Mouse (Mus musculus) kidney, adult 2 months (tissue): ENCODE results near the gene Epp13. TPM values are rescaled to one million over a fixed set of nuclear protein-coding genes. Genes with fewer than 3 reads are reported as not detected.
"Not testable (repeated sequence)": the region's sequence is repeated elsewhere in the genome, so short reads cannot be mapped to it uniquely, and the experiment has no call there.

Experiments
- DNase-seq: peaks from one replicate; pipeline ENCODE4 v3.0.0; 2021
- H3K27ac ChIP-seq: fragments of 200-500 bp; 2 replicates; pipeline ENCODE4 v1.5.1; 2012; ENCODE audit warnings: low read depth, low read length, control low read depth, inconsistent platforms; ENCODE audit not compliant: insufficient read depth
- H3K27me3 ChIP-seq: fragments of 200-500 bp; replicated peaks from 2 replicates; pipeline ENCODE4 v1.6.1; 2012; ENCODE audit warnings: mild to moderate bottlenecking, moderate library complexity, low read length, inconsistent platforms; ENCODE audit not compliant: control insufficient read depth, insufficient read depth
- H3K36me3 ChIP-seq: fragments of 200-500 bp; 2 replicates; pipeline ENCODE4 v1.6.1; 2012; ENCODE audit warnings: mild to moderate bottlenecking, moderate library complexity, low read length, inconsistent platforms; ENCODE audit not compliant: control insufficient read depth, insufficient read depth
- H3K4me1 ChIP-seq: fragments of 200-500 bp; 2 replicates; pipeline ENCODE4 v1.6.1; 2011; ENCODE audit warnings: low read length; ENCODE audit not compliant: control insufficient read depth, insufficient read depth
- H3K4me3 ChIP-seq: fragments of 200-500 bp; 2 replicates; pipeline ENCODE4 v1.5.1; 2011; ENCODE audit warnings: mild to moderate bottlenecking, low read depth, low read length, control low read depth; ENCODE audit not compliant: insufficient read depth
- CTCF ChIP-seq: fragments of 200-500 bp; conservative IDR thresholded peaks from 2 replicates; pipeline ENCODE4 v1.5.1; 2011; ENCODE audit warnings: low read depth, mild to moderate bottlenecking, control low read depth, low read length, moderate library complexity, mixed read lengths; ENCODE audit not compliant: insufficient read depth, insufficient read length
- POLR2A ChIP-seq: fragments of 200-500 bp; IDR thresholded peaks from one replicate; pipeline ENCODE4 v1.6.1; 2011; ENCODE audit warnings: low read depth, low read length, control low read depth
- WGBS: fragments of 180-500 bp; shearing (Covaris S2); methylation state at CpG from one replicate; pipeline ENCODE4 v1.1.7; 2018; 5-methylcytosine and 5-hydroxymethylcytosine counted together
- polyA plus RNA-seq: library from polyadenylated mRNA; depleted of rRNA; stranded (reverse); fragments of >200 nt; gene quantifications from 2 replicates; pipeline ENCODE4 v1.2.3, GENCODE M21; 2012

Gene Epp13
- polyA plus RNA-seq, 1 experiment = not detected

GRCm38 (mm10) chr7:6240841-6241425, 11.6 kb upstream of the Epp13 start:
- not testable (repeated sequence) for H3K4me1 ChIP-seq, H3K36me3 ChIP-seq, H3K27ac ChIP-seq, H3K4me3 ChIP-seq, H3K27me3 ChIP-seq
- TF ChIP-seq CTCF = peak; percentile 63
- peak; percentile 72 for DNase-seq
- 10% methylated on average over 1 of the region's 1 CpGs for WGBS

DNA sequence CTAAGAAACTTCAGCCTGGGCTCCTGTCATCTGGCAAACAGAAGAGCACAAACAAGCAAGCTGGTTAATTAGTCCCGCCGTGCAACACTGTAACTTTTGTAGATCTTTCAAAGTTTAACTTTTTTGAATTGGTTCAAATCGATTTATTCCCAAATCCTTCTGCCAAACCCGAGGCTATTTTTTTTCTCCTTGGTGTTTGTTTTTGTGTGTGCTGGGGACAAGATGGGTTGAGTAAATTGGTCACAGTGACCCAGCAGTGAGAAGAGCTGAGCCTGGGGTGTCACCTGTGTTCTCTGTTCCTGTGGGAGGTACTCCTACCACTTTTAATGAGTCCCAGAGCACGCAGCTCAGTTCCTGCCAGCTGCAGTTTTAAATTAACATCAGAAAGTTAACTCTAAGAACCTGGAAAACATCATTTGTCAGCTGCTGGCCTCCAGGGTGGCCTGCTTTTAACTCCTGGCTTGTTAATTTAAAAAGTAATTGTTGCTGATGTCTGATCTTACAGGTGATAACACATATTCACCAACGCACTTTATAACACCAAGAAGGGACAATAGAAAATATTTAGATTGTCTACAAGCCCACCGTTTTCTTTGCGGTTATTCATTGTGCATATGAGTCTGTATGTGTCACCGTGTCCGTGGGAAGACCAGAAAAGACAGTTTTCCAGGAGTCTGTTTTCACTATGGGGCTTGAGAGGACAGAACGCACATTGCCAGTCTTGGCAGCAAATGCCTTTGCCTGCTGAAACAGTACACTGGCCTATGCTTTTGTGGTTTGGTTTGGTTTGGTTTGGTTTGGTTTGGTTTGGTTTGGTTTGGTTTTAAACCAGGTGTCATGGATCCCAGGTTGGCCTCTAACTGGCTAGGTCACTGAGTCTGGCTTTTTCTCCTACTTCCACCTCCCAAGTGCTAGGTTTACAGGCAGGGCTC, 7.9 kb upstream of the Epp13 start:
- H3K4me1 ChIP-seq = peaks cover 5% of the 10 kb centered on the region; the same call in 1 of the 2 replicates
- peak; percentile 80 for DNase-seq
- no peak overlapping the region for H3K4me3 ChIP-seq
- H3K27ac ChIP-seq = peak overlapping the region; percentile 69; the same call in 1 of the 2 replicates
- 34% methylated on average over 11 of the region's 11 CpGs for WGBS
- no peaks in the 10 kb centered on the region for H3K27me3 ChIP-seq
- TF ChIP-seq POLR2A = no peak
- TF ChIP-seq CTCF = no peak
- H3K36me3 ChIP-seq = no peaks in the 10 kb centered on the region

- Histone ChIP-seq H3K27me3 (no peaks in the 10 kb centered on the region), H3K4me3 (no peak overlapping the region), H3K27ac (no peak overlapping the region), H3K4me1 (no peaks in the 10 kb centered on the region), H3K36me3 (no peaks in the 10 kb centered on the region)
- DNase-seq = no peak
- WGBS = 92% methylated on average over 5 of the region's 5 CpGs
- TF ChIP-seq CTCF (no peak), POLR2A (no peak)
Measured at GRCm38 (mm10) chr7:6254451-6254850, 1.9 kb downstream of the Epp13 start.

- Histone ChIP-seq H3K27me3 (no peaks in the 10 kb centered on the region), H3K27ac (no peak overlapping the region), H3K36me3 (no peaks in the 10 kb centered on the region), H3K4me3 (no peak overlapping the region), H3K4me1 (no peaks in the 10 kb centered on the region)
- no peak for TF ChIP-seq CTCF
- TF ChIP-seq POLR2A = no peak
- no peak for DNase-seq
- 83% methylated on average over 4 of the region's 4 CpGs for WGBS
Measured at GRCm38 (mm10) chr7:6257386-6257785, 4.9 kb downstream of the Epp13 start.

DNA sequence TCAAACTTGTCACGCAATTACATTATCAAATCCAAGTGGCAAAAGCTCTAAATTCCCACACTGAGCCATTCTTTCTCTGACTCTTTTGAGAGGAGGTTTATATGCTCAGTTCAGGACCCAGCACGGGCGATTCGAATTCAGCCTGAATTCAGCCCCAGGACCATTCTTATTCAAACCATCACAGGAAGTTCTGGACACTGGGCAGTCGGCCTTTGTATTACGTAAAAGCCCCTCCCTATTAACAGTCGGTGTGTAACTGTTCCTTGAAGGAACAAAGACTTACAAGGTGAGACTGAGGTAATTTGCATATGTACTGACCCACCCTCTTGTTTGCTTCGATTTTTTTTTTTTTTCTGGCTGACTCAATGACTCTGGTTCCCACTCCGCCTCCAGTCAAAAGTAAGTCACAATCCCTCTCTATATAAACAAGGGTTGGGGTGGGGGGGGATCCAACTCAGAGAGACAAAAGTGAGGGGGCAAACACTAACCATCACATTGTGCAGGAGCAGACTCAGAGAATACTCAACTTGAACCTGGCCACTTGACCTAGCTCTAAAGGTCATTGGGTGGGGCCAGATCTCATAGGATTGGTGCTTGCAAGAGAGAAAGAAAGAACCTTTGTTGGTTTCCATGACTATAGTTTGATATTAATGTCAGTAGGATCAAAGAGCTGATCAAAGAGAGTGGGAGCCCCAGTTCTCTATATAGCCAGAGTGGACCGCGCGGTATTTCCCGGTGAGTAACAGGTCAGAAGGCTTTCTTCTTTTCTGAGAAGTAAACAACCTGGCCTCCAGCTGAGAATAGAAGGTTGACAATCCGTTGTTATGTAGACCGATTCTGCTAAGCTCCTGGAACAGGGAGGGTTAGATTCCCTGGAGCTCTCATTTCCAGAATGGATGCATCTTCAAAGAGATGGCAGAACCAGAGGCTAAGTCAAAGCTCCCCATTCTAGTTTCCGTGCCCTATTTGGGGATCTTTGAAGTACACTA, 6.0 kb downstream of the Epp13 start:
- H3K27me3 ChIP-seq = no peaks in the 10 kb centered on the region
- H3K4me3 ChIP-seq = no peak overlapping the region
- 38% methylated on average over 16 of the region's 16 CpGs for WGBS
- no peaks in the 10 kb centered on the region for H3K4me1 ChIP-seq
- H3K36me3 ChIP-seq = no peaks in the 10 kb centered on the region
- no peak for DNase-seq
- no peak overlapping the region for H3K27ac ChIP-seq
- TF ChIP-seq CTCF (no peak), POLR2A (no peak)

GRCm38 (mm10) chr7:6260004-6260403, 7.5 kb downstream of the Epp13 start:
- not testable (repeated sequence) for H3K4me3 ChIP-seq, H3K36me3 ChIP-seq, H3K27me3 ChIP-seq, H3K4me1 ChIP-seq, H3K27ac ChIP-seq, DNase-seq
- WGBS = 41% methylated on average over 2 of the region's 2 CpGs
